Mouse (Mus musculus) forelimb bud, embryonic 11.5 days (tissue): ENCODE results near the gene 2010111I01Rik.
"Not testable (repeated sequence)": the region's sequence is repeated elsewhere in the genome, so short reads cannot be mapped to it uniquely, and the experiment has no call there.

Experiments
- DNase-seq: peaks from one replicate; pipeline ENCODE4 v3.0.0-alpha.2; 2012; ENCODE audit warnings: low read depth, low spot score

2010111I01Rik gene

DNA sequence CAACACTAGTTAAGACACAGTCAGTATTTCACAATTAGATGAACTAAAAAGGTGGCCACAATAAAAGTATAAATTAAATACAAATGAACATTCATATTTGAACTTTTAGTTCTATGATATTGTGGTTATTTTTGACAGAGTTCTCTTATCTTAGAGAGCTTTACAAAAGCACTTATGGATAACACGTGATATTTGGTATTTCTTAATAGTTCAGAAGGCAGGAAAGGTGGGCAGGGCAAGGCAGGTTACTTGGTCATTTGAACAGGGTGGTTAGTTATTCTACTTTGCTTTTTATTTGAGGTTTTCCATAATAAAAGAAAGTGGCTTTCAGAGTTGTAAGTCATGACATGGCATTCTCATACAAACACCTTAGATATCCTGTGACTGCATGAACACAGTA is 233.3 kb downstream of the 2010111I01Rik start:
- DNase-seq: no peak

DNA sequence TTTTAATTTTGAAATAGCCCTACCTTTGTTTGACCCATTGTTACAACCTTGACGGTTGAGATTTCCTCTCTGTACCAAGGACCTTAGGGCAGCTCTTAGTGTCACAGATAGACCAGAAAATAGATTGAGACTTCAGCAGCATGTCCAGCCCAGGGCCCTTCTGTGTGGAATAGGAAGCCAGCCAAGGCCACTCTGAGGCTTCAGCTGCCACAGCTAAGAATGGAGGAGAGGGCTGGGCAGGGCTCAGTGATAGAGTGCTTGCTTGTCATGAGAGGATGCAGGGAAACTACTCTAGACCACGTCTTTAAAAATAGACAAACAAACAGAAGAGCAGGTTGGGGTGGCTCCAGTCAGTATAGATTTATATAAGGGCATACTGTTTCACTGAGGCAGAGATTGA is 234.9 kb downstream of the 2010111I01Rik start:
- DNase-seq: no peak

DNA sequence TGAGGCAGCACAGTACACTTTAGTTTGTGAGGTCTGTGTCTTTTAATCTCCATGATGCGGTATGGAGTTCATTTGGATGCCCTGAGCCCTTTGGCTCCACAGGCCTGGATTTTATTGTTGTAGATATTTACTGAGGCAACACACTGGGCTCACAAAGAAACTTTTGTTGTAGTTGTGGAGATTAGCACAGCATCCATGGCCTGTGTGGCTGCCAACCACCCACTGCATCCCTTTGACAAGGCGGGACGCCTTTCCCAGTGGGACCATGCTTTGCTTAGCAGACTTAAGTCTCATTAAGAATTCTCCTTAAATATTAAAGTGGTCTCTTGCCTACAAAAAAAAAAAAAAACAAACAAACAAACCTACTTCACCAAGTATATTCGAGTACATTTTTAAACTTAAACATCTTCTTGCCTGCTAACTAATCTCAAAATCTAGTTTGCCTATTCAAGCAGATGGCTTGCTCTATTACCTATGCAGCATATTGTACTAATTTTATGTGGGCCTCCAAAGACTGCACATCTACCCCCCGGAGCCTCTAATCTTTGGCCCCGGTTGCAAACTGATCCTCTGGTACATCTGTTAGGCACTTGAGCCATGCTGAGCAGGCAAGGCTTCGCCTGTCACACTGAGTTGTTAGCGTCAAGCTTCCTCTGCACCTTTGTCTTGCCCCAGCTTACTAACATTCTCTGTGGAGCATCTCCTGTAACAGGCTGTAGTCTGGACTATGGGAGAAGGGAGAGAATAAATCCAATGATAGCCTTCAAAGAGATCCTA is 239.0 kb downstream of the 2010111I01Rik start:
- DNase-seq: no peak

DNA sequence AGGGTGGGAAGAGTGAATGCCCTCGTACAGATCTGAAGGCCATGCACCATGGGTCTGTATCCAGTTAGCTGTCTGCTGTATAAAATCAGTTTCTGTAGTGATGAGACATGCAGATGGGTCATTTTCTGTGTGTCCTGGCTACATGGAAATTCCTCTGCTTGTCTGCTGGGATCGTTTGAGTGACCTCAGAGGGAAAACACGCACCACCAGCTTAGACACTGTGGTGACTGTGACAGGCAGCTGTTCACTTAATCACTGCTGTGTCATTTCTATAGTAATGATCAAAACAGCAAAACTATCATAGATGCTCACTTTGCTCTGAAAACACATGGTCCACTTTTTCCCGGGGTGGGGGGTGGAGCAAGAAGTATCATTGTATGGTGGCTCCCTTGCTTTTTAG is 241.1 kb downstream of the 2010111I01Rik start:
- no peak for DNase-seq

DNA sequence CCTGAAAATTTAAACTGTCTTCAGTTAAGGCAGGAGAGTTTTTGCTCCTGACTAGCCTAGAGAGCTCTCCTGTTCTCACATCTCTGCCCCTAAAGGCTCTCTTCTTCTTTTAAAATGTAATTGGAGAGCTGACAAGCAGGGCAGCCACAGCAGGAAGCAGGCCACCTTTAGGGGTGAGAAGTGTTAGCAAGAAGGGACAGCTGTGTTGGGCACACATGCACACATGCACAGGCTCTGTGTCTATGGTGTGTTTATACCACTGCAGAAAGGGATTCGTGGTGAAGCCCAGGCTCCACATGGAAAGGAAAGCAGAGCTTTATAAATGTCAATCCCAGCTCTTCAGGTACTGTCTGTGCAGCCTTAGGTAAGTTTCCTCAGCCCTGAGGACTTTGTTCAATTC is 241.7 kb downstream of the 2010111I01Rik start:
- DNase-seq: no peak

DNA sequence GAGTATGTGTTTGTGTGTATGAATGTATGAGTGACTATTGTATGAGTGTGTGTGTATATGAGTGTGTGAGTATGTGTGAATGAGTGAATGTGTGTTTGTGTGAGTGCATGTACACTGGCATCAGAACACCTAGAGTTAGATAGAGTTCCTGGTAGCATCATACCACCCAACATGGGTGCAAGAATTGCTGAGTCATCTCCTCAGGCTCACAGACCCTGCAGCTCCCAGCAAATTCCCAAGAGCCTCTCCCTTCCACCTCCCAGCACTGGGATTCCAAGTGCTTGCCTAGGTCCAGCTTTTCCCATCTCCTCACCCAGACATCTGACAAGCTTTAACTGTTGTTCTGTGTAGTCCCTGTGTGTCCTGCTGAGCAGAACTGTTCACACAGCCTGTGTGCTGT is 251.8 kb downstream of the 2010111I01Rik start:
- DNase-seq: no peak

DNA sequence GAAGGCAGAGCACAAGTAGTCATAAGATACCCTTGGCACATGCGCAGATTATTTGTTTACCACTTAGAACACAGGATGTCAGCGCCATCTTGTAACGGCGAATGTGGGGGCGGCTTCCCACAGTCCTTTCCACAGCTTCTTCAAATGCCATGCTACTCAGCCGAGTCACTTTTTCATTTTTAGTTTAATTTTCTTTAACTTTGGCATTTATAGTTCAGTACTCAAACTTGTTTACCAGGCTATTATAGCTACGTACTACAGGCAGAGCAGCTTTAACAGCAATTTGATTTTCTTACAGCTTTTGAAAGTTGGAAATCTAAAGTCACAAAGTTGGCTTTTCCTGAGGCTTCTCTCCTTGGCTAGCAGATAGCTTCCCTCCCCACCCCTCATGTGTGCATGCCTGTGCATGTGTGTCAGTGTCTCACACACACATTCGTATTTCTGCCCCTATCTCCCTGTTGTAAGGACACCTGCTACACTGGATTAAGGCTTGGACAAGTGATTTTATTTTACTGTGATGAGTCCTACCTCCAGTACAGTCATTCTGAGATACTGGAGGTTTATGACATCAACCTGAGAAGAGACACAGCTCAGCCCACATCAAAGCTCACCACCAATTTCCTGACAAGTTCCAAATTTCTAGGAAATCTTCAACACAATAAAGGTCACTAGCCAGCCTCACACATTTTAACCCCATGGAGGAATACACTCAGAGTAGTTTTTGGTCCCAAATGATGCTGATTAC is 258.5 kb downstream of the 2010111I01Rik start:
- no peak for DNase-seq

DNA sequence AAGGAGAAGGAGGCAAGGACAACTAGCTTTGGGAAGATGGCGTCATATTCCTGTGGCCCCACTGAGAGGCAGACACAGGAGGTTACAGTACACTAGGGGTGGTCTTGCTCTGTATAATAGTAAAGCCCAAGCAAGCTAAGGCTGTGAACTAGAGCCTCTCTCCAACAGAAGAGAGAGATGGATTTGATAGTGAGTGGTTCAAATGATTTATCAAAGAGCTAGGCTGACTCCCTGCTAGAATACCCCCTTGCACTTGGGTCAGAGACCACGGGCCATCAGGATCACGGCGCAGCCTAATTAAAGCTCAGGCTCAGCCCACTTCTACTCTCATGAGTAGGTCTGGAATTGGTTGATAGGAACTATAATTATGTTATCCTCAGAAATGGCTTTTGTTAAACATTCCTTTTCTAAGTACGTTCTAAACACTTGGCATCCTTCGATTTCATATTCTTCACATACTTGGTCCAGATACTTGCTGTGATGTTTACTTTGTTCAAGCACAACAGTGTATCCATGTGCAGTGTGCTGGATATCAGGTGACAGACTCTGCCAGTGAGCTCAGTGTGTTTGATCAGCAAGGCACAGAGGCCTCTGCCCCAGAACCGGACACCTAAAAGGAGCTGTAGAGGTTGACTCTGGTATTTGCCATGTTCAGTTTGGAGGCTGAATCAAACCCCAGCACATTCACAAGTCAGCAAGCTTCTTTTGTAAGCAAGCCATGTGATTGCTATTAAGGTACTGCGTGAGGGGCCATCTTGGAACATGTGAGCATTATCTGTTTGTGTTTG is 261.3 kb downstream of the 2010111I01Rik start:
- DNase-seq: no peak

DNA sequence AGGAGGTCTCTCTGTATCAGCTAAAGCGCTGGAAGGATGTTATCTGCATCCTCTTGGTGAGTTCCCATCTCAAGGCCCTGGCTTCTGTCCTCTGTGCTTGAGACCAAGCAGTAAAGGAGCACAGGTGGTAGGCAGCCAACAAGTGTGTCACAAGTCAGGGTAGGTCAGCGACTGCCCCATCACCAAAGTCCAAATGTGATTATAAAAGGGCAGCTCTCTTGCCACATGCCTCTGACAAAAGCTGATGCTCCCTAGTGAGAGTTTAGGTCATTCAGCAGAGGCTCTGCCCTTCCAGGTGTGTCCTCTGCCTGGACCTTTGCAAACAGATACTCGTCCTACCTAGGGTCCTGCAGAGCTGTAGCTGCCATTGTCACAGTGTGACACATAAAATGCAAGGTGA is 263.1 kb downstream of the 2010111I01Rik start:
- DNase-seq: no peak

DNA sequence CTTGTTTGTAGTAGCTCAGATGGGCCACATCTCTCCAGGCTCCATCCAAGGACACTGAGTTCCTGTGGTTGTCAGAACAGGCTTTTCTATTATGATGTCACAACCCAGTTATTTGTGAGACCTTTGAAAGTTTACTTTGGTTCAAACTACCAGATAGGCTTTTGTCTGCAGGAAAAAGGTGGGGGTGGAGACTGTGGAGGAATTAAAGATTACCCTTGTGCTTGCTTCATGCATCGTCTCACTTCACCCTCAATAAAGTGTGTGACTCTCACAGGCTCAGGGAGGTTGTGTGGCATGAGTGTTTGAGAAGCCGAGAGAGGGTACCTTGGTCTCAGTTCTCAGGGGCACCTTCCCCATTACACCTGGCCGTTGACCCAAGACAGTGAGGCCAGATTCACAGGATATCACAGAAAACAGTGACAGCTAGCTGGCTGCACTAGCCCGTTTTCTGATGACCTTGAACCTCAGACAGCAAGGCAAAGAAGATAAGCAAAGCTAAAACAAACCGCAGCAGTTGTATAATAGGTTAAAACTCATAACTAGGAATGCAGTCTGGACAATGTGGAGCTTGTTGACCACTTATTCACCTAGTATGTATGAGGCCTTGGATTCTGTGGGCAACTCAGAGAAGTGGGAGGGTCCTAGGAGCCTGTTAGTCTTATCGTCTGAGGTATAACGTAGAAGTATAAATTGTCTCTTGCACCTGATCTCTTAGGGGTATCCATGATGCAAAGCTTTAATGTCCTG is 266.4 kb downstream of the 2010111I01Rik start:
- no peak for DNase-seq

DNA sequence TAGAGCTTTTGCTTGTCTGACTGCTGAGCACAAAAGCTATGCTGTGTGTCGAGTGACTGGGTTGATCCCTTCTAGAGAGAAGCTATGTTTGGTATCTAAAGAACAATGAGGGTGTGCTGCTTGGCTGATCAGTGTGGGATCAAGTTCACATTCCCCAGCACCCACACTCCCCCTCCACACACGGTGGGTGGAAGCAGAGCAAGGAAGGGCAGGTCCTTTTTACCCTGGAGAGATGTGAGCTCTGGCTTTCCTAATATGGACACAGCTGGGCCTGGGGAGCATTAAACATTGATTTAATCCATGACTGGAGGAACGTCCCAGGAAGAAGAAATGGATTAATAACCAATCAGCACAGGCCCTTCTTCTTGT is 267.0 kb downstream of the 2010111I01Rik start:
- no peak for DNase-seq

DNA sequence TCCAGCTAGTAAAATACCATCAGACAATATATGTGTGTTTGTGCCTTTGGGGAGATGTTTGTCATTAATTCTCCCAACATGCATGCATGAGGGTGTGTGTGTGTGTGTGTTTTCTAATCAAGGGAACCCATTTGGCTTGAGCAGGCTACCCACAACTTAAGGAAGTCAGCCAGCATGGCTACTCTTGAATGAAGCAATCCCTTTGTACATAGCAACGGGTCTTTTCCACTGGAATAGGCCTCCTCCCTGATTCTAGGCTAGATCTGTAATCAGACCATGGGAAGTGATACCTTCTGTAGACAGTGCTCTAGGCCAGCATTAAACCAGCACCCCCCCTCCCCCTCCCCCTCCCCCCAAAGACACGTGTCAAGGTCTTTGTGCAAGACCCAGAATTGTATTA is 267.9 kb downstream of the 2010111I01Rik start:
- DNase-seq: no peak

DNA sequence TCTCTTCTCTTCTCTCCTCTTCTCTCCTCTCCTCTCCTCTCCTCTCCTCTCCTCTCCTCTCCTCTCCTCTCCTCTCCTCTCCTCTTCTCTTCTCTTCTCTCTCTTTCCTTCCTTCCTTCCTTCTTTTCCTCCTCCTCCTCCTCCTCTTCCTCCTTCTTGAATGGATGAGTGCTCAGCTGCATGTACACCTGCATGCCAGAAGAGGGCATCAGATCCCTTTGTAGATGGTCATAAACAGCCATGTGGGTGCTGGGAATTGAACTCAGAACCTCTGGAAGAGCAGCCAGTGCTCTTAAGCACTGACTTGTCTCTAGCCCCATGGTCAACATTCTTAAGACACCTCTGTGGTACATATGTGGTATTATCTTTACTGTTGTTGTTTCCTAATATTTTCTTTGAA is 269.8 kb downstream of the 2010111I01Rik start:
- not testable (repeated sequence) for DNase-seq

DNA sequence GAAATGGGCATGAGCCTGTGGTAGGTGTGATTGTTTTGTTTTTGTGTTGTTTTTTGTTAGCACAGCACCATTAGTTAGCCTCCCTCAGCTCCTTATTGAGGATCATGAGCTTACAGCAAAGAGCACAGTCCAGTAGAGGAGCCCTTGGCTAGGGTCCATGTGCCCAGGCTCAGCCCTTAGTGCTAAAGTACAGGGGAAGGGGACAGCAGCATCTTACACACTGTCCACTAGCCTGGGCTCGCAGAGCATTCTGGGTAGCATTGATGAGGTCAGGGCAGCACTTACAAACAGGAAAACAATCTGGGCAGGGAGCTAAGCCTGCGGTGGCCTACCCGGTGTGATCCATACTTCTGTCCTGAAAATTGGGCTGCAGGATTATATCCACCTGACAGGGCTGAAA is 270.9 kb downstream of the 2010111I01Rik start:
- DNase-seq: no peak

DNA sequence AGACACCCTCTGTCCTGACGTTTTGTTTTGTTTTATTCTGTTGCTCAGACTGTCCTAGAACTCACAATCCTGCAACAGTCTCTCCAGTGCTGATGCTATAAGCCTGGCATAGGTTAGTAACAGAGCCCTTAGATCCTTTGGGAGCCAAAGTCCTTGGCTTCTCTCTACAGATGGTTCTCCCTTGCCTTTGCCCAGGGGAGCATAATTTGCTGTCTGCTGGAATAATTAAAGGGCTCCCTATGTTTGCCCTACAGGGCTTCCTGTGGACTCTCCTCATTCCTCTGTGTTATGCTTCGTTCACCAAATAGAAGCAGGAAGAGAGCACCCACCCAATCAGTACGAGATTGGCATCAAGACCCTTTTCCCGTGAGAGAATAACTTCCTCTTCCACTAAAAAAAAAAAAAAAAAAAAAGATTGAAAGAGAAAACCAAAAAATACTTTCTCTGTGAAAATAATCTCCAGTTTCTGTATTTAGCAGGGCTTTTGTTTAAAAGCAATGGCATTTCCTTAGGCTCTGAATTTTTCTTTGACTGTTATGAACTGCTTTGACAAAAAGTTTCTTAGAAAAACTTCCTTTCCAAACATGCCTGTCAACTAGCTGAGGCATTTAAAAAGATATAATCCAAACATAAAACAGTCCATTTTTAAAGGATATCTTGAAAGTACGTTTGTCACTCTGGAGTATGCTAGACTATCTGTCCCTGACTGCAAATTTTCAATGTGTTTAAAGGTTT is 271.6 kb downstream of the 2010111I01Rik start:
- DNase-seq: no peak

DNA sequence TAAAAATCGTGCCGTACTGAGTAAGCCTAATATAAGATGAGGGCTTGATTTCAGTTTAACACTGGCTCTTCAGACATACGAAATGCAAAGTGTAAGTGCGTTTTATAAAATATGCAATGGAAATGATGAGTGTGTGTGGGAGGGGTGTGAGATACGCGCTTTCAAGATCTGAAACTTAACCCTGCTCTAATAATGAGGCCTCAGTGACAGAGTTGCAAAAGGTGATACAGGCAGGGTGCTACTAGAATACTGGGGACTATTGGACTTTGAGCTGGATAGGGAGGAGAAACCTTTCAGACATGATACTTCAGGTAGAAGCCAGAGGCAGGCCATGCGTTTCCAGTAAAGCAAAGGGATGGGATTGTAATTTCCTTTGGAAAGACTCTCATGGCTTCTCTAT is 273.4 kb downstream of the 2010111I01Rik start:
- no peak for DNase-seq

DNA sequence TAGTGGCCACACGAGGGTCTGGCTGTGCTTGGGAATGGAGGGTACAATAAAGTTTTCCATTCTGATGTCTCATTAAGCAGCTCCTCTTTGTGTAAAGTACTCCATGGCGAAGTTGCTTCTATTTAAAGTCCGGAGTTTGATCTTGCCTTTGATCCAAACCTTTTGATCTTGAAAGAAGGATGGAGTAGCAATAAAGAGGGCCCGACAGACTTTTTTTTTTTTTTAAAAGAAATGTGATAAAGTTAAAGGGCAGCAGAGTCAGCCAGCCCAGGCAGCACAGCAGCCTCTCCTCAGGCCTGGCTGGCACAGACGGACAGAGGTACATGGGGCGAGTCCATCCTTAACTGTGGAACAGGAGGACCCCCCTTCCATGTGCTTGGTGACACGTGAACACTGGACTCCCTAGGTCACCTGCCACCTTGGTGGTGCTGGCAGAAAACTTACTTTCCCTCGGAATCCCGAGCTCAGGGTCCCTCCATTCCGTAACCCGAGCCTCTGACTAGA is 274.7 kb downstream of the 2010111I01Rik start:
- DNase-seq: no peak

DNA sequence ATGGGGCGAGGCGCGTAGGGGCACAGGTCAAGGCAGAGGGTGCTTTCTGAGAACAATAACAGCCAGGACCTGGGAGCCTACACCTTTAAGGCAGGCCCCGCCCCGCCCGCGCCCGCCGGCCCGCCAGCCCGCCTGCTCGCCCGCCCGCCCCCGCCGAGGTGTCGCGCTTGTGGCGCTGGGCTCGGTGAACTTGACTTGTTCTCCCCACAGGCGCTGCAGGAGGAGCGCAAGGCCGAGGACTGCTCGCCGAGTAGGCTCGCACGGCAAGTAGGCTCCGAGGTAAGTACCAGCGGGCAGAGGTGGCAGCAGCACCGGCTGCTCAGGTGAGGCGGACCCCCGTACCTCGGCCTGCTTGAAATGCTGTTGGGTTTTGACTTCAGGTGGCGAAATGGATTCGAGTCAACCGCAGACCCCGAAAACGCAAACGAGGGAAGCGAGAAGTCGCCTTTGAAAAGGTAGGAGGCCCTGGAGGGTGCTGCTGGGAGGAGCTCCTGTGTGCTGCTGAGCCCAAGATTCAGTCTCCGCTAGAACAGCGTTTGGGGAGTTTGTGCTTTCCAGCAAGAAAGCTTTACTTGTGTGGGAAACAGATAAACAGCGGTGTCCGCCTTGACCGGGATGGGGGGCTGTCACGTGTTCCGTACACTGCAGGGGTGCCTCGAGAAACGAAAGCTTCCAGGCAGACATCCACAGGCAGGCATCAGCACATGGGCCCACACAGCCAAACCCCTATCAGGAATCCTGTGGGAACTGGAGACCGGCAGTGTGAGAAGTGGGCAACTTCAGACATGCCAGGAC is 275.4 kb downstream of the 2010111I01Rik start:
- no peak for DNase-seq

DNA sequence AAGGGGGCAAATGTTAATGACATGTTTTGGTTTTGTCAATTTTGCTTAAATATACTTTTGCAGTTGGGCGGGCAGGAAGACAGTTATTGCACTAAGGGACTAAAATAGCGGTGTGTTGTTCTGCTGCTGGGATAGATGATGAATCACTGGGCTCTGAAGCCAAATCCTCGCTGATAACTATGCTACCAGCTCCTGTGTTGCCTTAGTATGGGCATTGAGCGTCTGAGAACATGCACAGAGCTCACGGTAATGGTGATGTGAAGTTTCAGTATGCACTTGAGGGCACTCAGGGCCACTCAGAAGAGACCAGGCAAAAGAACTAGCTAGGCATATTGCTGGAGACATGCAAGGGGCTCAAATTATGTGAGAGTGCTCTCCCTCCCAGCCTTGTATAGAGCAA is 276.1 kb downstream of the 2010111I01Rik start:
- no peak for DNase-seq

DNA sequence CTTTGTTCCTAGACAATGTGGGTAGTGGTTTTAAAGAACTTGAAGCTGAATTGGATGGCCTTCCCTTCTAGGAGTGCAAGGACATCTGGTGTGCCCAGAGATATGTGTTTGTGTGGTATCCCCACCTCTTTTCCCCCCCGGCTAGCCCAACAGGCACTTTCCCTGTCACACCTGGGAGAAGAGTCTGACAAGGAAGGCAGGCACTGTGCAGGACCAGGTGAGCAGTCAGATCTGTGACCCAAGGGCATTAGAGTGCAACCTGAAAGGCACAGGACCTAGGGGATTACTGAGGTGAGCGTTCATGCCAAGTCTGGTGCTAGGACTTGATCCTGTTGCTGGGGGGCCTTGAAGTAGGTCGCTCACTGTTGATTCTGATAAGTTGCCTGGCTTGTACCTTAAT is 277.0 kb downstream of the 2010111I01Rik start:
- no peak for DNase-seq
